Mouse (Mus musculus) lung, adult 2 months (tissue): Measurements from ENCODE around the gene Gm10718.
"Not testable (repeated sequence)": the region's sequence is repeated elsewhere in the genome, so short reads cannot be mapped to it uniquely, and the experiment has no call there.

Experiments used
- CTCF ChIP-seq: fragments of 200-500 bp; IDR thresholded peaks from 2 replicates; pipeline ENCODE4 v1.5.1; 2011; ENCODE audit warnings: mild to moderate bottlenecking, low read length, control low read depth; ENCODE audit not compliant: insufficient read depth
- POLR2A ChIP-seq: fragments of 200-500 bp; IDR thresholded peaks from 2 replicates; pipeline ENCODE4 v1.6.1; 2011; ENCODE audit warnings: low read depth, mild to moderate bottlenecking, control low read depth, low read length, borderline replicate concordance; ENCODE audit errors: extremely low read depth

DNA sequence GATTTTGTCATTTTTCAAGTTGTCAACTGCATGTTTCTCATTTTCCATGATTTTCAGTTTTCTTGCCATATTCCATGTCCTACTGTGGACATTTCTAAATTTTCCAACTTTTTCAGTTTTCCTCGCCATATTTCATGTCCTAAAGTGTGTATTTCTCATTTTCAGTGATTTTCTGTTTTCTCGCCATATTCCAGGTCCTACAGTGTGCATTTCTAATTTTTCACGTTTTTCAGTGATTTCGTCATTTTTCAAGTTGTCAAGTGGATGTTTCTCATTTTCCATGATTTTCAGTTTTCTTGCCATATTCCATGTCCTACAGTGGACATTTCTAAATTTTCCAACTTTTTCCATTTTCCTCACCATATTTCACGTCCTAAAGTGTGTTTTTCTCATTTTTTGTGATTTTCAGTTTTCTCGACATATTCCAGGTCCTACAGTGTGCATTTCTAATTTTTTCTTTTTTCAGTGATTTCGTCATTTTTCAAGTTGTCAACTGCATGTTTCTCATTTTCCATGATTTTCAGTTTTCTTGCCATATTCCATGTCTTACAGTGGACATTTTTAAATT lies 11.2 kb upstream of the Gm10718 start:
- TF ChIP-seq CTCF, POLR2A: not testable (repeated sequence)
